Mouse (Mus musculus): ENCODE measurements around the gene Rcl1. TPM values are rescaled to one million over a fixed set of nuclear protein-coding genes. Genes with fewer than 3 reads are reported as not detected.

The Rcl1 gene
- polyA plus RNA-seq, 1 experiment from 2014 or later = 79.2 TPM

- Histone ChIP-seq H3K27me3 (ENCODE audit: insufficient read depth, low read length) (no peaks in the 10 kb centered on the region), H3K27ac (ENCODE audit: low read depth) (no peak overlapping the region), H3K4me1 (ENCODE audit: insufficient read depth) (0 out of 2 replicates have a peak, but pooled peaks cover under 1% of the 10 kb centered on the region), H3K9ac (replicated peaks) (no peak overlapping the region), H3K9me3 (ENCODE audit: low read length) (no peaks in the 10 kb centered on the region), H3K4me2 (ENCODE audit: low read depth, low read length) (no peak overlapping the region), H3K36me3 (replicated peaks; ENCODE audit: insufficient read depth, low read length) (no peaks in the 10 kb centered on the region; the same call in 1 of the 2 replicates), H3K4me3 (ENCODE audit: low read depth, low read length) (no peak overlapping the region)
- no peak for TF ChIP-seq CTCF (IDR thresholded peaks at IDR 0.05; ENCODE audit: low read depth)
- TF ChIP-seq EP300 (IDR thresholded peaks at IDR 0.05; ENCODE audit: low read depth) = no peak
- WGBS (ENCODE audit: insufficient replicate concordance) = 86% methylated on average over 6 of the region's 6 CpGs
- ATAC-seq (no peak), DNase-seq (no peak)
Measured at GRCm38 (mm10) chr19:29074802-29075201, 26.4 kb upstream of the Rcl1 start.

- Histone ChIP-seq H3K4me3 (ENCODE audit: low read depth, low read length) (no peak overlapping the region), H3K27ac (ENCODE audit: low read depth) (no peak overlapping the region), H3K4me1 (ENCODE audit: insufficient read depth) (no peaks in the 10 kb centered on the region), H3K36me3 (replicated peaks; ENCODE audit: insufficient read depth, low read length) (no peaks in the 10 kb centered on the region), H3K27me3 (ENCODE audit: insufficient read depth, low read length) (no peaks in the 10 kb centered on the region), H3K4me2 (ENCODE audit: low read depth, low read length) (no peak overlapping the region), H3K9ac (replicated peaks) (no peak overlapping the region), H3K9me3 (ENCODE audit: low read length) (no peaks in the 10 kb centered on the region)
- ATAC-seq = no peak
- 69% methylated on average over 6 of the region's 6 CpGs for WGBS (ENCODE audit: insufficient replicate concordance)
- no peak for TF ChIP-seq EP300 (IDR thresholded peaks at IDR 0.05; ENCODE audit: low read depth)
- no peak for TF ChIP-seq CTCF (IDR thresholded peaks at IDR 0.05; ENCODE audit: low read depth)
- no peak for DNase-seq
Measured at GRCm38 (mm10) chr19:29088628-29089027, 12.5 kb upstream of the Rcl1 start.

- H3K4me3 ChIP-seq (ENCODE audit: low read depth, low read length) = no peak overlapping the region
- no peak for ATAC-seq
- no peak overlapping the region for H3K4me2 ChIP-seq (ENCODE audit: low read depth, low read length)
- DNase-seq = no peak
- H3K9me3 ChIP-seq (ENCODE audit: low read length) = no peaks in the 10 kb centered on the region
- no peaks in the 10 kb centered on the region for H3K36me3 ChIP-seq (replicated peaks; ENCODE audit: insufficient read depth, low read length)
- no peak overlapping the region for H3K9ac ChIP-seq (replicated peaks)
- H3K27ac ChIP-seq (ENCODE audit: low read depth) = no peak overlapping the region
- no peak for TF ChIP-seq CTCF (IDR thresholded peaks at IDR 0.05; ENCODE audit: low read depth)
- no peak for TF ChIP-seq EP300 (IDR thresholded peaks at IDR 0.05; ENCODE audit: low read depth)
- H3K27me3 ChIP-seq (ENCODE audit: insufficient read depth, low read length) = no peaks in the 10 kb centered on the region
- no peaks in the 10 kb centered on the region for H3K4me1 ChIP-seq (ENCODE audit: insufficient read depth)
Measured at GRCm38 (mm10) chr19:29092194-29092593, 9.0 kb upstream of the Rcl1 start.

DNA sequence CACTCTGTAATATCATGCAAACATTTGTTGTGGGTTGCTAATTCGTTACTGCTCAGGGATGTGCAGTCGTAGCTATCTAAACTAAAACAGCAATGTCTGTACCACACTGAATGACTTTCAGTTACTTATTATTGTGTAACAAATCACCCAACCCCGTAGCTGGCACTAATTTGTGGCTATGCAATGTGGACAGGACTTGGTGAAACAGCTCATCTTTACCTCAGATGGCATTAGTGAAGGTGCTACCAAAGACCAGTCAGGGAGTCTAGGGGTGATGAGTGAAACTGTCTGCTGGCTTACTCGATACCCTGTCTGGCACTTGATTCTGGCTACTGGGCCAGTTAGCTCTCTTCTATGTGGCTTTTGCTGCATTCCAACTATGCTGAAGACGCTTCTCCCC, 2.1 kb upstream of the Rcl1 start:
- Histone ChIP-seq H3K36me3 (replicated peaks; ENCODE audit: insufficient read depth, low read length) (0 out of 2 replicates have a peak, but pooled peaks cover under 1% of the 10 kb centered on the region), H3K9me3 (ENCODE audit: low read length) (no peaks in the 10 kb centered on the region), H3K4me3 (ENCODE audit: low read depth, low read length) (no peak overlapping the region), H3K27me3 (ENCODE audit: insufficient read depth, low read length) (no peaks in the 10 kb centered on the region), H3K27ac (ENCODE audit: low read depth) (no peak overlapping the region), H3K4me2 (ENCODE audit: low read depth, low read length) (no peak overlapping the region), H3K9ac (replicated peaks) (no peak overlapping the region), H3K4me1 (ENCODE audit: insufficient read depth) (peaks cover 14% of the 10 kb centered on the region)
- TF ChIP-seq CTCF (IDR thresholded peaks at IDR 0.05; ENCODE audit: low read depth) (no peak), EP300 (IDR thresholded peaks at IDR 0.05; ENCODE audit: low read depth) (no peak)
- DNase-seq = no peak
- no peak for ATAC-seq
- 79% methylated on average over 5 of the region's 5 CpGs for WGBS (ENCODE audit: insufficient replicate concordance)

DNA sequence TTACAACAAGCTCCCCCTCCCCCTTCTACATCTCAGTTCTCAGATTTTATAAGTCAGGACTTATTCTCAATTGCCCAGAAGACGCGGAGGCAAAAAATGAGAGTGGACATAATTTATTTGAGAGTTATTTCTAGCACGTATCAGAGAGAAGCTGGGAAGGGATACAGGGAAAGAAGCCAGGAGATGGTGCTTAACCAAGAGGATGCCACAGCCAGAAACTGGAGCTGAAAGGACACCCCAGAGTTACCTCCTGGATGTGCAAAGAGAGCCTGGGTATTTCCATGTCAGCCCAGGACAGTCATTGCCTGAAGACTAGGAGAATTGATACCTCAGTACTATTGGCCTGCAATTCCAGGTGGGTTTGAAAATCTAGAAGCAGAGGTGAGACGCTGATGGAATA, 1.6 kb upstream of the Rcl1 start:
- H3K4me3 ChIP-seq (ENCODE audit: low read depth, low read length) = no peak overlapping the region

DNA sequence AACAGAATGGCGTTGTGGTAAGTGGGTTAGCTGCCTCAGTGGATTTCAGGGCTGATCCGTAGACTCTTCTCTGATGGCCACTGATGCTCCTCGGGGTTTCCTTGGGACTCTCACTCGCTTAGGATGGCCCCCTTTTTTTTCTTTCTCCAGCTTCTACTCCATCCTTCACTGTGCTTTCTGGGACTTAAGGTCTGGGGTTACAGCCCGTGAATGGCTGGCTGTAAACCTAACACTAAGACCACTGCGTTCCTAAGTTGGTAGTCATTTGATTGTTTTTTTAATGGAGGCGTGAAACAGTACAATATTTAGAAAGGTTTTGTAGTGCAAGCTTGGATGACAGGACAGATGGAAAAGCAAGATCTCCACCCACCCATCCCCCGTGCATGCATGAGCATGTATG, 914 bp upstream of the Rcl1 start:
- Histone ChIP-seq H3K4me2 (ENCODE audit: low read depth, low read length) (peak overlapping the region; percentile 100), H3K27ac (ENCODE audit: low read depth) (no peak overlapping the region), H3K4me3 (ENCODE audit: low read depth, low read length) (peak overlapping the region; percentile 98), H3K27me3 (ENCODE audit: insufficient read depth, low read length) (no peaks in the 10 kb centered on the region), H3K9ac (replicated peaks) (peak overlapping the region; percentile 55), H3K4me1 (ENCODE audit: insufficient read depth) (peaks cover 14% of the 10 kb centered on the region), H3K36me3 (replicated peaks; ENCODE audit: insufficient read depth, low read length) (0 out of 2 replicates have a peak, but pooled peaks cover 3% of the 10 kb centered on the region), H3K9me3 (ENCODE audit: low read length) (no peaks in the 10 kb centered on the region)
- DNase-seq (no peak), ATAC-seq (no peak)
- WGBS (ENCODE audit: insufficient replicate concordance) = 30% methylated on average over 8 of the region's 8 CpGs
- TF ChIP-seq CTCF (IDR thresholded peaks at IDR 0.05; ENCODE audit: low read depth) (no peak), EP300 (IDR thresholded peaks at IDR 0.05; ENCODE audit: low read depth) (no peak)

More for the DNA sequence above, 1.6 kb upstream of the Rcl1 start:
- H3K4me1 ChIP-seq (ENCODE audit: insufficient read depth) = peaks cover 14% of the 10 kb centered on the region
- 88% methylated on average over 4 of the region's 4 CpGs for WGBS (ENCODE audit: insufficient replicate concordance)
- H3K27ac ChIP-seq (ENCODE audit: low read depth) = no peak overlapping the region
- no peak overlapping the region for H3K4me2 ChIP-seq (ENCODE audit: low read depth, low read length)
- 0 out of 2 replicates have a peak, but pooled peaks cover 3% of the 10 kb centered on the region for H3K36me3 ChIP-seq (replicated peaks; ENCODE audit: insufficient read depth, low read length)
- DNase-seq = no peak
- TF ChIP-seq EP300 (IDR thresholded peaks at IDR 0.05; ENCODE audit: low read depth) (no peak), CTCF (IDR thresholded peaks at IDR 0.05; ENCODE audit: low read depth) (no peak)
- no peaks in the 10 kb centered on the region for H3K27me3 ChIP-seq (ENCODE audit: insufficient read depth, low read length)
- no peaks in the 10 kb centered on the region for H3K9me3 ChIP-seq (ENCODE audit: low read length)
- H3K9ac ChIP-seq (replicated peaks) = no peak overlapping the region
- no peak for ATAC-seq

DNA sequence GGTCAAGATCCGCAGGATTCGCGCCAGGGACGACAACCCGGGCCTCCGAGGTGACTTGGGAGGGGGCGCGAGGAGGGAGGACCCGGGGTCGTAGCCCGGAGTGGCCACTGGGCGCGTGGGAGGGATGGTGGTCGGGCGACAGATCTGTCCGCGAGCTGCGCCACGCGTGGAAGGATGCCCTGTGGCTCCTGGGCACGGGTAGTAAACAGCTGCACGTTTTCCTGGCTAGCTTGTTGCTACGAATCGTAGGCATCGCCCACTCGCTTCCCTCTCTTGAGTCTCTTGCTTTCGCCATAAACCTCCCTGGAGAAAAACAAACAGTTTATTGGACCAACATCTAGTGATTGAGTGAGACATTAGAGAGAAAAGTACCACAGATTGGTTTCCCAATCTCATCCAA, 416 bp downstream of the Rcl1 start:
- TF ChIP-seq CTCF (IDR thresholded peaks at IDR 0.05; ENCODE audit: low read depth) (no peak), EP300 (IDR thresholded peaks at IDR 0.05; ENCODE audit: low read depth) (no peak)
- Histone ChIP-seq H3K4me2 (ENCODE audit: low read depth, low read length) (peak overlapping the region; percentile 100), H3K27ac (ENCODE audit: low read depth) (peak overlapping the region; percentile 95), H3K36me3 (replicated peaks; ENCODE audit: insufficient read depth, low read length) (0 out of 2 replicates have a peak, but pooled peaks cover 5% of the 10 kb centered on the region), H3K9me3 (ENCODE audit: low read length) (no peaks in the 10 kb centered on the region), H3K4me3 (ENCODE audit: low read depth, low read length) (peak overlapping the region; percentile 98), H3K9ac (replicated peaks) (peak overlapping the region; percentile 92), H3K4me1 (ENCODE audit: insufficient read depth) (peaks cover 17% of the 10 kb centered on the region), H3K27me3 (ENCODE audit: insufficient read depth, low read length) (no peaks in the 10 kb centered on the region)
- peak; percentile 26 for ATAC-seq
- DNase-seq = no peak
- 0% methylated on average over 27 of the region's 27 CpGs for WGBS (ENCODE audit: insufficient replicate concordance)

Measured in liver, postnatal 0 days (tissue).